Mouse (Mus musculus) cerebellum, adult 2 months (tissue): Measurements from ENCODE around the gene Btbd10.

Source experiments
- CTCF ChIP-seq: fragments of 200-500 bp; IDR thresholded peaks from 2 replicates; pipeline ENCODE4 v1.5.1; 2011; ENCODE audit warnings: low read depth, mild to moderate bottlenecking, control low read depth, low read length, moderate library complexity, borderline replicate concordance; ENCODE audit not compliant: insufficient read depth
- POLR2A ChIP-seq: fragments of 200-500 bp; IDR thresholded peaks from 2 replicates; pipeline ENCODE4 v1.6.1; 2011; ENCODE audit warnings: low read length, control low read depth, borderline replicate concordance; ENCODE audit not compliant: insufficient read depth

GRCm38 (mm10) chr7:113396661-113397060 is 27.5 kb upstream of the Btbd10 start:
- no peak for TF ChIP-seq POLR2A
- no peak for TF ChIP-seq CTCF
